Mouse (Mus musculus) E14TG2a.4 (cell line): ENCODE results near the gene Ccser1.

ENCODE experiments used
- CTCF ChIP-seq: conservative IDR thresholded peaks from 2 replicates; pipeline ENCODE4 v1.5.1; 2014; ENCODE audit warnings: low read length
- NANOG ChIP-seq: IDR thresholded peaks from 2 replicates; pipeline ENCODE4 v1.6.1; 2014; ENCODE audit warnings: borderline replicate concordance, low read length, mixed read lengths
- POU5F1 ChIP-seq: IDR thresholded peaks from 2 replicates; pipeline ENCODE4 v1.6.1; 2014; ENCODE audit warnings: low read length, borderline replicate concordance

- TF ChIP-seq POU5F1 (no peak), CTCF (no peak), NANOG (no peak)
Observed at GRCm38 (mm10) chr6:61491979-61492821, 312.1 kb downstream of the Ccser1 start.
